Mouse (Mus musculus): ENCODE measurements at regions not wholly inside any gene's neighbourhood (a gene's known extent, or its start where the extent isn't known, plus 50 kb on each side); places are given as distances from the start of the nearest gene placed in this dataset.

DNA sequence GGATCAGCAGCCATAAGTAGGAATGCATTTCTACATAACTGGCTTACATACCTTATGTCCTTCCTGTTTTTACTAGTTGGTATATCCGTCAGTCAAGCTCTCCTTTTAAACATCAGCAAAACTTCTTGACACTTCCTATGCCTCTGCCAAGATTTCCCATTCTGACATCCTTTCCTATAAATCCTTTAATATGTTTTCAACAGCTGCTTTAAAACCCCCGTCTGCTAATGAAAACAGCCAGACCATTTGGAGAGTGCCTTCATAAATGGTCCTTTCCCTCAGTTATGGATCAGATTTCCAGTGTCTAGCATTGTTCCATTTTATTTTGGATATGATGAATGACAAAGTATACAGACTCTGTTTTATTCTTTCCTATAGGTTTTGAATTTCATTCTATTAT is 270.7 kb upstream of the Rgmb start:
- no peak for DNase-seq (ENCODE audit: low spot score in 2 of 2)

DNA sequence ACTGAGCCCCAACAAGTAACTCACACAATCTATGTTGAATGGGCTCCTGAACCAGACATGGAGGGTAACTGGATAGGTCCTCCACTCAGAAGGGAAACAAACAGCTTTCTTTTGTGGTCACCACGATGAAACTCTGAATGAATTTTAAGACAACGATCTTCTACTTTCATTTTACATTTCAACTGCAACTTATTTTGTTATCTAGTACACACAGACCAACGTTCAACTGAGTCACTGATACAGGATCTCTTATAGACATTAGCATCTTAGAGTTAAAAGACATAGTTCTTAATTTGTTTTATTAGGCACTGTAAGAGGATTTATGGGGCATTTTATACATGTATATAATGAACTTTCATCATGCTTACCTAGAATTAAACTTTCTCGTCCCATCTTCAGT is 262.1 kb upstream of the Rgmb start:
- no peak for DNase-seq (ENCODE audit: low spot score in 2 of 2)

DNA sequence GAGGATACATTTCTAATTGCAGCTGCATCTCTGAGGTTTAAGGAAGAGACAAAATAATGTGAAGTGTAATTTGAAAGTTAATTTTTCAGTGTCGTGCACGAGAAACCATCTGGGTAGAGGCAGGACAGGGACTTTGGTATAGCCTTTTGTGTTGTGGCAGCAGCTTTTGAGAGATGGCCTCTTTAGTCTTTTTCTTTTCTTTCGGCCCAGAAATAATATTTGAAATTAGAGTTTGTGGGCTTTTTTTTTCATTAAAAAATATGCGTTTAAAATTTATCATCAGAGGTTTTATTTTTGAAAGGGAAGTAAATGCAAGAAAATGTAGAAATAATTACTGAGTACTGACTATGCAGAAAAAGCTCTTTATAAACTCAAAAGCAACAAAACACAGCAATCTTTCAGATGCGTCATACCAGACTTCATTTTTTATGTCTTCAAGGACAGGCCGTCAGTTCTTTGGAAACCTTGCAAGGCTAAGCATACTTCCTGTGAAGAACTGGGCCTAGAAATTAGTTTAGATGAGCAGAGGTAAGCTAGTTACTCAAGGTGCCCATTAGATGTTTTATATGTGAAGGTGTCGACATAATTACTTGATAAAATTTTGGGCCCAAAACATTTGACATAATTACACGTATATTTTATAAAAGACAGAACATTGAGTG is 258.9 kb upstream of the Rgmb start:
- DNase-seq (ENCODE audit: low spot score in 2 of 2) = no peak

DNA sequence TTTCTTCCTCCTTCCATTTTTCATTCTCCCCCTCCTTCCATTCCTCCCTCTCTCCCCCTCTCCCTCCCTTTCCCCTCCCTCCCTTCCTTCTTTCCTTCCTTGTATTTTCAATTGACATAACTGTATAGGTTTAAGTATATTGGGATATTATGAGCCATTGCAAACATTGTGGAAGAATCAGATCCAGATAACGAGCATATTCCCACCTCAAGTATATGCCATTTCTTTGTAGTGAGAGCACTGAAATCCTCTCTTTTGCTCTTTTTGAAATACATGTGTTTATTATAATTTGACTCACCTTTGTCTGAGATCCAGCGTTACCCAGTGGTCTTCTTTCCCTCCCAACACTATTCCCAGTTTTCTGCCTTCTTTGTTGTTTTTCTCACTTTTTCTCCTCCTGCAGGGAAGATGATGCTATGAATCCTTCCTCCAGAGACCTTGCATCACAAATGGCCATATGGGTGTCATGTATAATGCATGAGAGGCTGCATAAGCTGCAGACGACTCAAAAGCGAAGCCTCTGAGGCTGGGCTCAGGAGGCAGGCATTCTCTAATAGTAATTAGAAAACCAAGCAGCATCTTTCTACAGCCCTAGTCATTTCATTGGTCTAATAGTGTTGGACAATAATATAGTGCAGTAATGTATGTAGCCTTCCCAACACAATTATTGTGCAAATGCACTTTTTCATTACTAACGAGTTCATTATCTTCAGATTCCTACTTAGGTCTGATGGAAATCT is 258.2 kb upstream of the Rgmb start:
- DNase-seq (ENCODE audit: low spot score in 2 of 2) = no peak

DNA sequence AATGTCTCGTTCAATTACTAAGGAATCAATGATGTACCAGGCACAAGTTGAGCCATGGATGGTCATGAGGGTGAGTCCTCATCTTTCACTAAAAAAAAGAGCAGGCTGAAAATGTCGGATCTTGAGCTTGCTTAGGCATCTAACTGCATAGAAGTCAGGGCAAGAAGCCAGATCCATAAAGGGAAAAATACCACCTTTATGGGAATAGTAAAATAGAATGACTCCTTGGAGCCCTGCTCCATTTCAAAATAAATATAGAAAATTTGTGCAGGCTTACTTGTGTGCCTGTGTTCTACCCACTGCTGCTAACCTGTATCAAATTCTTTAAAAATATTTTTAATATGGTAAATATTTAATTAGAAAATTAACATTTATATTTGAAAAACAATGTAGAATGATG is 256.2 kb upstream of the Rgmb start:
- no peak for DNase-seq (ENCODE audit: low spot score in 2 of 2)

DNA sequence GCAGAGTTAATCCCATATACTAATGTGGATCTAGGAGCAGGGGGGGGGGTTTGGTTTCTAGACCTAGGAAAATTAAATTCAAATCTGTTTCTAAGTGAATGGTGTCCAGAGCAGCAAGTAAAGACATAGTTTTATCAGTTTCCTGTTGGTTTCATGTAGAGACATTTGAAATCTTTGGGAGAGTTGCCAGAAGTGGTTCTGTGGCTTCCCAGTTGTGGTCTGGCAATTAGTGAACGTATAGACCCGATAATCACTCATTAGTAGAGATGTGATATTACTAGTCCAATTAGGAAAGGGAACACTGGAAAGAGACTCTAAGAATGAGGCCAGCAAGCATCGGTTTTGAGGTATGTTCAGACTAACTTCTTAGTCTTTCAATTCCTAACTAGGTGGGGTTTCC is 252.0 kb upstream of the Rgmb start:
- DNase-seq (ENCODE audit: low spot score in 2 of 2) = no peak

DNA sequence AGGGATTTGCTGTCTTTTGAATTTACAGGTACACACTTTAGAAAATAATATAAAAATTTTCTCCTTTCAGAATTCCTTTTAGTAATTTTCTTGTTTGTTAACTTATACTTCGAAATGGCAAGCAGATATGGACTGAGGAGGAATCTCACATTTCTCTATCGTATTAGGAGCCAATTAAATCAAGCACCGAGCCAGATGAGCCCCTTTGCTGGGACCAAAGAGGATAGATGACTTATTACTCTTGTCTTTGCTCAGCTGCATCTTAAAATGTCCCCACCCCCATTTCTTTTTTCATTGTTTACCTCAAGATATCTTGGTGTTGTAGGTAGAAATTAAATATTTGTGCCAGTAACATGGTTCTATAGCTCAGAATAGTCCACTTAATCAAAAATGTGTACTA is 247.7 kb upstream of the Rgmb start:
- DNase-seq (ENCODE audit: low spot score in 2 of 2) = no peak

DNA sequence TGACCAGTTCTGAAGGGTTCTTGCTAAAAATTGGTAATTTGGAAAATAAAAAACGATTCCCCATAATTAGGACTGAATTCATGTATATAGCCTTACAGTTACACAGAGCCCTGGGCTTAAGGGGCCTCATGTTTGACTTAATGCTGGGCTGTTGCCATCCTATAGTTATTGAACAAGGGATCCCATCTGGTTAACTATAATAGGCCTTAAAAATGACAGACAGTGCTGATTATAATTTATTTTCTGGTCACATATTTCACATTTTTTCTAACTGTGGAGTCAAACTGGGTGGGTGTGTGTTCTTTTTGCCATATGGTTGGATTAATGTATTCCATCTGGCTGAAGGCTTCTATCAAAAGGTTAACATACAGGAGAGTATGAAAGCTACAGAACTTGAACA is 238.5 kb upstream of the Rgmb start:
- DNase-seq (ENCODE audit: low spot score in 2 of 2) = no peak

DNA sequence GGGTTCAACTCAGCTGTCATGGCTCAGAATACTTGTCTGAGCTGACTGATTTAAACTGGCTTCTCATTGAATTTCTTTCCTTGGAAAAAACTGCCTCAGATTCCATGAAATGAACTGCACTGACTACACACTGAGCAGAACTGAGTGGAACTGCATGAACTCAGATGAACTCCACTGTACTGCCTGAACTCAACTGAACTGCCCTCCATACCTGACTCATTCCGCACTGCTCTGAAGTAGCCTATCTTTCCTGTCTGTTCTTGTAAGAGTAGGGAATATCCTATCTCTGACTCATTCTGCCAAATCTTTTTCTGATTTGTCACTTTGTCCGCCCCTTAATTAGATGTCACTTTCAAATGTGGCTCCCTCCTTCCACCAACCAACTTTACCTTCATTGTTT is 237.0 kb upstream of the Rgmb start:
- no peak for DNase-seq (ENCODE audit: low spot score in 2 of 2)

DNA sequence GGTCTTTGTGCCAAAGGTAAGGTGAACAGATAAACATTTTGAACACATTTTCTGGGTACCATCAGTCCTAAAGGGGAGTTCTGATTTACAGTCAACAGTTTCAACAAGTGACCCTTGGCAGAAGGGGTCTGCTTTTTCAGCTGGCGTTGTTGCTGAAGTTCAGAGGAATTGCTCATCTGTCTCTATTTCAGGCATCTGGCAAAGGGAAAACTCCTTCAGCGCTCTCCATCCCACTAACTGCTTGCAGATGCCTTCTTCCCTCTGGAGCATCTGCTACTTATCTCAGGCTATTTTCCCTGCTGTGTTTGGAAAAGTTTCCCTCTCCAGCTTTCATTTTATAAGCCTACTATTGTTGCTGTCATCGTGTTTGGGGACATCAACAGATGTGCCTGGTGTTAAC is 223.6 kb upstream of the Rgmb start:
- peak; percentile 10 to 33 for DNase-seq (ENCODE audit: low spot score in 2 of 2)

DNA sequence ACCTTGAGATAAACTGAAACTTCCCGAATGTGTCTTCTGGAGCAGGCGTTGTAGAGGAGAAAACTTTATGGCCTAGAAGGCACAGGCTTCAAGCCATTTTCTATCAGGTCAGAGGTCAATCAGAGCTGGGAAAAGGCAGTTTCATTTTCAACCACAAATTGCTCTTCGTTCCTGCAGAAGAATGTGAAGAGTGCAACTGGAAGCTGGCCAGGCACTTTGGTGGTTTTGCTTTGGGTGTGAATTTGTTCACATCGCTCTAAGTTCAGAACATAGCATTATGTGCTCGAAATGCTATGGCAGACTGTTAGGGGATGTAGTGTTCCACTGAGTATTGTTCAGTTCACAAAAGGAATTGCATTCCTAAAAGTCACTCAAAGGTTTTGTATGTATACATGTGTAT is 220.9 kb upstream of the Rgmb start:
- peak; percentile 9 to 11 for DNase-seq (ENCODE audit: low spot score in 2 of 2)

DNA sequence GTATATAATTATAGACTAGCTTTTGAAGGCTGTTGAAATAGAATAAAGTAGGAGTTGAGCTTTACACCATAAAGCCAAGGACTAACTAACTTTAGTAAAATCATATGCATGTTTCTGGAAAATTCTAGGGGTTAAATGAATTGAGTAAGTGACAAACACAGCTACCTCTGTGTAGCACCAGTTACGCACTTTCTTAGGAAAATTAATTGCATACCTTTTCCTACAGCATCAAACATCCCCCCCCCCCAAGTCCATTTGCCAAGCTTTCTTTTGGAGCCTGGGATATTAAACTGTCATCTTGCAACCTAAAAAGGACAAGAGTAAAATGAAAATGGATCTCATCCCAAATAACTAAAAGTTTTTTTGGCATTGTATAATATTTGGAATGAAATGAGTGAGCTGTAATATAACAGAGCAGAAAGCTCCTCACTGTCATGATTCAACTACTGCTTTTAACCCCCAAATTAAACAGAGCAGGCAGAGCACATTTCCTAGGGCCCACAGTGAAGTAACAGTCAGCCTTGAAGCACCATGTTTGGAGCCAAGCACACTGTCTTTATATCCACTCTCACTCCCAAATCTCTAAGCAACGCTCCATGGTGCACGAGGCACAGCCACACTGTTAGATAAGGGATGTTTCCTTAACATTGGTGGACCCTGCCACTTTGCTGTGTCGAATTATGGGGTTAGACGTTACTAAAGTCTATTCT is 210.9 kb upstream of the Rgmb start:
- DNase-seq (ENCODE audit: low spot score in 2 of 2) = no peak

DNA sequence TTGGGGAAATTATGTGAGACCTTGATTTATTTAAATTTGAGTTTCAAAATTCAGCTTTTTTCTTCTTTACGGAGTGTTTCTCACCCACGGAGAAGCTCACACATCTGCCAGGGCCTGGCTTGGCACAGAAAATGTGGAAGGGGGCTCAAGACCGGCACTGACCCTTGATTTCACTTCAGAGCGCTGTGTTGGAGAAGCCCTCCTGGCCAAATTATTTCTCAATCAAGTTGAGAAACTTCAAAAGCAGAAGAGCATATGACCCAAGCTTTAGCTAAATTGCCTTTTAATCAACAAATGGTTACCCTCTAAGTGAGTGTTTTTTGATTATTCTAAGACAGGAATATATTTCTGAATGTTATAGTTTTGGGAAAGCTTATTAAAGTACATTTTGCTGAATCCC is 197.2 kb upstream of the Rgmb start:
- no peak for DNase-seq (ENCODE audit: low spot score in 2 of 2)

DNA sequence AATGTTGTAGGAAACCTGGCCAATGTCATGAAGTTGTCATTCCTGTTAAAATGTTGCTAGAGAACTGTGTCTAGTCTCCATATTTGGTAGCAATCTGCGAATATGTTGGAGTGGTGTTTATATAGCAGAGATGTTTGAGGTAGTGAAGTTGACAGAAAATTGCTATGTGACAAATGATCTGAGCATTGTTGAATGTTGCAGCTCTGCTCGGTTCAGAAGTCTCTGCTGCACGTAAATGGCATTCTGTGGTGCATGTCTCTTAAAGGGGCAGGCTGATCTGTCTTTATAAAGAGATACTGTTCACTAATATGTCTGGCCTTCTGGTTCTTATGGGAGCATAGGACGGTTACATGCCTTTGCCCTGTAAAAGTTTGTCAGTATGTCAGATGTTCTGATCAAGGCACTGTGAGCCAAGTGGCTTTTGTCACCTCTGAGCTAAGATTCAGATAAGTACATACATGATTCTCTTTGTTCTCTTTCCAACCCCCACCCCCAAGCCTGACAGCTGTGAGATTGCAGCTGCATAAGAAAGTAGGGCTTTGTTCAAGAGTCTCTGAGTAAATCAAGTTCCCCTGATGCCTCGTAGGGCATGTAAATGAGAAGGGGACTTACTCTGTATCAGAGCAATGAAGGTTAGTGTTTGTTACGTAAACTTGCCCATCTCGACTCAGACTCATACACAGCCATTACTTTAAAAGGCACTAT is 174.2 kb upstream of the Rgmb start:
- no peak for DNase-seq (ENCODE audit: low spot score in 2 of 2)

DNA sequence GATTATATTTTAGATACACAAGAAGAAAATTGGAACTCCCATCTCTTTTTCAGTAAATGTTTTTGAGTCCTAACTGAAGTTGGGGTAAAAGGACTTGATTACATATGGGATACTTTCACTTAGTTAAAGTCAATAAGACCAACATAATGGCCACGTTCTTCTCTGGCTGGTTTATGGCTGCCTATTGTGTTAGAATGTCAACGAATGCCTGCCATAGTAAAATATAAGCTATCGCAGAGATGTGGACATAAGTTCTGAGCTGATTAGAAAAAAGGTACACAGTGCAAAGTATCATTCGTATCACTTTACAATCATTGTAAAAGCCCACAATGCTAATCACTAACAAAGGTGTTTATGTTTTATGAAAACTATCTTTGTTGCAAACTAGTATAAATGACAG is 173.2 kb upstream of the Rgmb start:
- DNase-seq (ENCODE audit: low spot score in 2 of 2) = no peak

DNA sequence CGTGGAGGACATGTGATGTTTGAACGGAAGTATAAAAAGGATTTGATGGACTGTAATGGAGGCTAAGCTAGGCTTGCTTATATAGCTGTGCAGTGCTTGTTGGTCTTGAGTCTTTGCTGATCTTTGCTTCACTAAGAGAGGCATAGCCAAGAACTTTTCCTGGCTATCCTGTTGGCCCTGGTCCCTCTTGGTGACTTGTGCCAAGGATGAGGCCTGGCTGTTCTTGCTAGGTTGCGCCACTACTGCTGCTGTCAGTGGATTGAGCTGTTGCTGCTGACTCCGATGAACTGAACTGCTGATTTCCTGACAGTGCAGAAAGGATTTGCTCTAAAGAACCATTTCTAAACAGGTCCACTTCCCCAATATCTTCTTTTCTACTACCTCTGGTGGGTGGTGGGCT is 167.9 kb upstream of the Rgmb start:
- DNase-seq (ENCODE audit: low spot score in 2 of 2) = no peak

DNA sequence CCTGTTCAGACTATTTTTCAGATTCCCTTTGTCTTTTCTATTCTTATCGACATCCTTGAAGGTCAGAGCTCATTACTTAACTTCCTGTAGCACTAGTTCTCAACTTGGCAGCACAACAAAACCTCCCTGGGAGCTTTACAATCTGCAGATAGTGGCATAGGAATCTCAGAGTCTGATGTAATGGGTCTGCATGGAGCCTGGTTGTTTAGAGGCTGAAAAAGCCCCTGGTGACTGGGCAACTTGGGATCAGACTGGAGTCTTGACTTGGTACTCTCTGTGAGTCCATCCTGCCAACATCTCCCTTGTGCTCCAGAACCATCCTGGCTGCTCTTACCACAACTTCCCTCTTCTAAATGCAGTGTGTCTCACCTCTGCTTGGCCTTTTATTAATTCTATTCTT is 166.4 kb upstream of the Rgmb start:
- DNase-seq (ENCODE audit: low spot score in 2 of 2) = no peak

DNA sequence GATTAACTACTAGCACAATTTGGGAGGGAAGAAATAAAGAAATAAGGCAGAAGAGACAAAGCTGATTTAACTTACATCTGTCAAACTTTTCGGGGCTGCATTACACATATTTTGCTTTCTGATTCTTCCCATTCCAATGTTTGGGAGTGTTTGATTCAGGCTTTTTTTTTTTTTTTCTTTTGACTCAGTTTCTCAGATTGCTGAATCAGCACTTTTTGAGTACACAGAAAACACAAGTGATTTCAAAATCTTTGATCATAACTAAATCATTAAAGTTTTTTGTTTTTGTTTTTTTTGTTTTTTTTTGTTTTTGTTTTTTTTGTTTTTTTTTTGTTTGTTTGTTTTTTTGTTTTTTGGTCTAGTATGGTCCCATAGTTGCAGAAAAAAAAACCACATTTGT is 164.7 kb upstream of the Rgmb start:
- no peak for DNase-seq (ENCODE audit: low spot score in 2 of 2)

DNA sequence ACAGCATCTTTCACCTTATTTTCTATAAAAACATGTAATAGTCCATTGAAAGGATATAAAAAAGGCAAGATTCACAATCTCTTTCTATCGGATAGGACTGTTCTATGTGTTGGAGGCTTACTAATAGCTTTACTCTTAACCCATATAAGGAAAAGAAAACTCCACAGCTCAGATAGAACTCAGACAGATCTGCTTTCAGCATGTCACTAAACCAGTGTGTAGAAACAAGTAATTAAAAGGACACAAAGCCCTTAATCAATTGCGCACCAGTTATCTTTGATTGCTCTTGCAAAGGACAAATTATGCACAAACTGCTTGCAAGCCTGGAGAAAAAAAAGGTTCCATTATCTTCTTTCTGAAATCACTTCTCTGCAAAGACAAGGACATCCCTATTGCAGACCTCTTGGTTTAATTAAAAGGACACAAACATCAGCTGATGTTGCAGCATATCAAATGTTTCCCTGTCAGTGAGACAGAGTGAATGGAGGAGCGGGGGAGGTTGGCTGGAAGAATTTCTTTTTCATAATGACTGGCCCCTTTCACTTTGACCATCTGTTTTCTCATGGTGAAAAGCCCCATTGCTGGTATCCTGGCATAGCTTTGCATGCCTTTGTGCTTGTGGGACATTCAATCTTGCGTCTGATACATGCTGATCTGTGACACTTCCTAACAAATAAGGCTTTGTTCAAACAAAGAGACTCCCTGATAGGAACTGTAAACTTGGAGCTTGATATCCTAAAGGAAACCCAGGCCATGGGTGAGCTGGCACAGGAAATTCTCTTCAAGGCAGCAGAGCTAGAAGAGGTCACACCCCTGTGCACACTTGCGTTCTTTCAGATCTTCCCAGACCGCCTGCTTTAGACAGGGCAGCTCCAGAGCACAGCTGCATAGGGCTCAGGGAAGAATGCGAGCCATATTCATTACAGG is 162.8 kb upstream of the Rgmb start:
- DNase-seq (ENCODE audit: low spot score in 2 of 2) = peak in 1 of 2 experiments; percentile 3

DNA sequence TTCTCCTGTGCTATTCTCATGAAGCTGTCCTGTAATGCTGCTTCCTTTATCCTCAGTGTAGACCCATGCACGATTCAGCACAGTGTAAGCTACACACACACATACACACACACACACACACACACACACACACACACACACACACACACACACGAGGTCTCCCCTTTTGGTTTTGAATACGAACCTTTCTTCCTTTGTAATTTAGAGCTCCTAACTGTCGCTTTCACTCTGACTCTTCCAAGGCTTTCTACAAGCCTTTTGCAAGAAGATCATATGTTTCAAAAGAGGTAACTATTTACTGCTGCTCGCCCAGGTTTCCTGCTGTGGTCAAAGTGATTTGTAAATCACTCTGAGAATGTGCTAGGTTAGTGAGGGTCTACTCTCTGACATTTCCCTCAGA is 161.1 kb upstream of the Rgmb start:
- no peak for DNase-seq (ENCODE audit: low spot score in 2 of 2)

DNA sequence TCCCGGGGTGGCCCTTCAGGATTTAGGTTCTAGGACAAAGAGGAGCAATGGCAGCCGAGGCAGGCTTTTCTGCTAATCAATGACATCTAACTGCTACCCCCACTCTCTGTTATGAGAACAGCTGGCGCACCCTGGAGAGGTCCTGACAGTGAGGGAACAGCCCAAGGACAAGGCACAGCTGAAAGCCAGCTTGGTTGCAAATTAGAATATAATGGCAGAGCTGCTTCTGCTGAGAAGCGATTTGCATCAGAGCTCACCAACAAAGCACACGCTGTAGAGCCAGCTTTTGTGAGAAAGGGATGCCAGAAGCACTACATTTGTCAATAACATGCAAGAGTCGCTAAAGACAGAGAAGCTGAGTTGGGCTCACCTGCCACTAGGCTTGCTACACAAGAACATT is 159.5 kb upstream of the Rgmb start:
- no peak for DNase-seq (ENCODE audit: low spot score in 2 of 2)

Measured in gastrocnemius, adult 8-10 months (tissue).